Mouse (Mus musculus): Measurements from ENCODE around the gene Wdr53. TPM values are rescaled to one million over a fixed set of nuclear protein-coding genes. Genes with fewer than 3 reads are reported as not detected.
"Not testable (repeated sequence)": the region's sequence is repeated elsewhere in the genome, so short reads cannot be mapped to it uniquely, and the experiment has no call there.

Gene Wdr53
- polyA plus RNA-seq, 1 experiment from 2014 or later, result 11.1 TPM

DNA sequence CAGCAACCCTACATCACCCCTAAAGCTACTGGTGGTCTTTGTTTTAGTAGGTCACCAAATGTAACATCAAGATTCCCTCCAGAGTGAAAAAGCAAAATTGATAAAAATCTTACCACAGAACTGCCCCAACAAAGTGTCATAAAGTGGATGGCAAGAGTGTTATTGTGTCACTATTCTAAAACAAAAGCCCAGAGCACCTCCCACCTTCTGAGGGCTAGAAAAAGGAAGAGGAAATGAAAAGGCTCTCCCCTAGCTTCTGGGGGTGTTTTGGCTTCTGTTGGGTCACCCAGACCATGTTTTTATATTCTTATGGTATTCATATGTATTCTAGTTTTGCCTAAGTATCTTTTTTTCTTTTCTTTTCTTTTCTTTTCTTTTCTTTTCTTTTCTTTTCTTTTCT, 24.6 kb upstream of the Wdr53 start:
- Histone ChIP-seq H3K4me1 (ENCODE audit: control insufficient read depth, insufficient read depth, low read length) (no peaks in the 10 kb centered on the region), H3K27me3 (ENCODE audit: control insufficient read depth, insufficient read depth, low read length) (no peaks in the 10 kb centered on the region), H3K9ac (ENCODE audit: low read depth, low read length) (no peak overlapping the region), H3K9me3 (replicated peaks; ENCODE audit: control insufficient read depth, low read length) (no peaks in the 10 kb centered on the region), H3K4me2 (no peak overlapping the region), H3K4me3 (ENCODE audit: low read depth, low read length) (no peak overlapping the region), H3K27ac (ENCODE audit: low read depth, low read length) (no peak overlapping the region), H3K36me3 (ENCODE audit: control insufficient read depth, insufficient read depth, low read length) (no peaks in the 10 kb centered on the region)
- no peak for ATAC-seq (replicated peaks; ENCODE audit: insufficient number of reproducible peaks, low FRiP score, low TSS enrichment)

DNA sequence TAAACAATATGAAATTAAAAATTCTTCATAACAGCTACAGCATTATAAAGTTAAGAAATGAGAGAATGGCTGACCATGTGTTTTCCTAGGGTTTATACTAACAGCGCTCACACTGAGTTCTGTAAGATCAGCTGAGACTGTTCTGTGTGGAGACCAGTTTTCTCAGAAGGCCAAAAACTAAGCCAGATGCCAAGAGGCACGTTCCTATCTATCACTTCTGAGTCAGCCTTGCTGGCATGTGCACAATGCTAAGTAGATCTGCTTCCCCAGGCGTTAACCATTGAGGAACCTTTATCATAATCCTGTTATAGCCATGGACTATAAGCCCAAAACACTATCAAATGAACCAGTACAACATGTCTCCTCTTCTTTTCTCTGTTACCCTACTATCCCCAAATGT, 15.0 kb upstream of the Wdr53 start:
- H3K4me1 ChIP-seq (ENCODE audit: control insufficient read depth, insufficient read depth, low read length); ATAC-seq (replicated peaks; ENCODE audit: insufficient number of reproducible peaks, low FRiP score, low TSS enrichment); H3K9me3 ChIP-seq (replicated peaks; ENCODE audit: control insufficient read depth, low read length); H3K4me3 ChIP-seq (ENCODE audit: low read depth, low read length); H3K27ac ChIP-seq (ENCODE audit: low read depth, low read length); H3K36me3 ChIP-seq (ENCODE audit: control insufficient read depth, insufficient read depth, low read length); H3K9ac ChIP-seq (ENCODE audit: low read depth, low read length); H3K4me2 ChIP-seq; H3K27me3 ChIP-seq (ENCODE audit: control insufficient read depth, insufficient read depth, low read length): not testable (repeated sequence)
- WGBS (ENCODE audit: insufficient replicate concordance), result 69% methylated on average over 3 of the region's 3 CpGs

DNA sequence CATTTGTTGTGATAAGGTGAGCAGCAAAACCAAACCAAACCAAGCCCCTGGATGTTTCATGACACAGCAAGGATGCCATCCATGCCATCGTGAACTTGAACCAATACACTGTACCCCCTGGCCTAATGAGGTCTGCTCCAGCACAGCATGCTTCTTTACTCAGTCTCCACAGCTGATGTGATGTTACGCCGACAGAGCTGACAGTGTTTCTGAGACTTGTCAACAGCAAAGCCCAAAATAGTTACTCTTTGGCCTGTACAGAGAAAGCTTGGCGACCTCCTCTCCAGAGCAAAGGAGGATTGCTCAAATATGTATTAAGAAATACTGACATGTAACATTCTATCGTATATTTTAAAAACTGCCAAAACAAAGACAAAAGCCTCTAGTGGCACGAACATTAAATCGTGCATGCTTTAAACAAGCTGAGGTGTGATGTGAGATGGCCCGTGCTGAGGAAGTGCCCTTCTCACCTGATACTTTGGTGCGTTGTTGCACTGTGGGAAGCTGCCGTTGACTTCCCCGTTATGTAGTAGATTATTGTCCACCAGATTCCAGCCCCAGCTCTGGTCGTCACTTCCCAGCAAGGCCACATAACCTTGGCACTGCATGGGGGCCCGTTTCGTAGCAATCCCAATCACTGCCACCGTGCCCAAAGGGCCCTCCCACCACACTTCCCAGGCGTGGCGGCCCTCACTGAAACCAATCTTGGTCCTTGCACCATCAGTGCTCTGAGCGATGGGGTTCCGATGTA, 8.9 kb upstream of the Wdr53 start:
- peaks cover under 1% of the 10 kb centered on the region for H3K36me3 ChIP-seq (ENCODE audit: control insufficient read depth, insufficient read depth, low read length)
- H3K4me3 ChIP-seq (ENCODE audit: low read depth, low read length), result no peak overlapping the region
- H3K9me3 ChIP-seq (replicated peaks; ENCODE audit: control insufficient read depth, low read length), result no peaks in the 10 kb centered on the region
- no peaks in the 10 kb centered on the region for H3K27me3 ChIP-seq (ENCODE audit: control insufficient read depth, insufficient read depth, low read length)
- H3K27ac ChIP-seq (ENCODE audit: low read depth, low read length), result peak overlapping the region; percentile 81
- ATAC-seq (replicated peaks; ENCODE audit: insufficient number of reproducible peaks, low FRiP score, low TSS enrichment), result no peak; the same call in 1 of the 2 replicates
- peaks cover 5% of the 10 kb centered on the region; the same call in 1 of the 2 replicates for H3K4me1 ChIP-seq (ENCODE audit: control insufficient read depth, insufficient read depth, low read length)
- H3K9ac ChIP-seq (ENCODE audit: low read depth, low read length), result no peak overlapping the region
- H3K4me2 ChIP-seq, result peak overlapping the region; percentile 4; the same call in 1 of the 2 replicates
- WGBS (ENCODE audit: insufficient replicate concordance), result 61% methylated on average over 19 of the region's 19 CpGs

DNA sequence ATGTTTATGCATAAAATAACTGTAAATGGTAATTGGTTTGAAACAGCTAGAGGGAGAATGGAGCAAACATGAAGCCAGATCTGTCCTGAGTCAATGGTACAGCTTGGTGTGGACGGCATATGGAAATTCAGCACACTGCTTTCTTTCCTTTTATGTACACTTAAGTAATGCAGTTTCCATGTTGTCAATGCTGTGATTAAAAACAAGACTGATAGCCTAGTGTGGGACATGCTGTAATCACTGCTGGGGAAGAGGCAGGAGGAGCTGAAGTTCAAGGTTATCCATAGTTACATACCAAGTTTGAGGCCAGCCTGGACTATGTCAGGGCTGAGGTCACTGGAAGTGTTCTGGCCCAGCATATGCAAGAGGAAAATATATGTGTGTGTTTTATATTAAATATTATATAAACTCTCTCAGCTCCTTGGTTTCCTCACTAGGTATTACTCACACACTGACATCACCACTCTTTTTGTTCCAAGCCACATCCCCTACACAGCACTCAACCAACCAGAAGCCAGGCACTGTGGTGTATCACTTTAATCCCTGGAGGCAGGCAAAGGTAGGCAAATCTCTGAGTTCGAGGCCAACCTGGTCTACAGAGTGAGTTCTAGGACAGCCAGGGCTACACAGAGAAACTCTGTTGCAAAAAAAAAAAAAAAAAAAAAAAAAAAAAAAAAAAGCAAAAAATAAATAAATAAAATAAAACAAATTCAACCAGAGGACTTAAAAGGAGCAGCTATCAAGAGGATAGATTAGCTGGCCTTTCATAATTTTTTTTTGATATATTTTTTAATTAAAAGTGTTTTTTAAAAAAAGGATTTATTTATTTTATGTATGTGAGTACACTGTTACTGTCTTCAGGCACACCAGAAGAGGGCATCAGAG, 7.4 kb upstream of the Wdr53 start:
- ATAC-seq (replicated peaks; ENCODE audit: insufficient number of reproducible peaks, low FRiP score, low TSS enrichment), result no peak
- H3K9me3 ChIP-seq (replicated peaks; ENCODE audit: control insufficient read depth, low read length), result no peaks in the 10 kb centered on the region
- H3K4me3 ChIP-seq (ENCODE audit: low read depth, low read length), result no peak overlapping the region
- H3K27ac ChIP-seq (ENCODE audit: low read depth, low read length), result peak overlapping the region; percentile 18
- no peak overlapping the region for H3K4me2 ChIP-seq
- H3K4me1 ChIP-seq (ENCODE audit: control insufficient read depth, insufficient read depth, low read length), result peaks cover 9% of the 10 kb centered on the region; the same call in 1 of the 2 replicates
- H3K36me3 ChIP-seq (ENCODE audit: control insufficient read depth, insufficient read depth, low read length), result peaks cover 2% of the 10 kb centered on the region; the same call in 1 of the 2 replicates
- 72% methylated on average over 2 of the region's 2 CpGs for WGBS (ENCODE audit: insufficient replicate concordance)
- no peak overlapping the region for H3K9ac ChIP-seq (ENCODE audit: low read depth, low read length)
- H3K27me3 ChIP-seq (ENCODE audit: control insufficient read depth, insufficient read depth, low read length), result no peaks in the 10 kb centered on the region

DNA sequence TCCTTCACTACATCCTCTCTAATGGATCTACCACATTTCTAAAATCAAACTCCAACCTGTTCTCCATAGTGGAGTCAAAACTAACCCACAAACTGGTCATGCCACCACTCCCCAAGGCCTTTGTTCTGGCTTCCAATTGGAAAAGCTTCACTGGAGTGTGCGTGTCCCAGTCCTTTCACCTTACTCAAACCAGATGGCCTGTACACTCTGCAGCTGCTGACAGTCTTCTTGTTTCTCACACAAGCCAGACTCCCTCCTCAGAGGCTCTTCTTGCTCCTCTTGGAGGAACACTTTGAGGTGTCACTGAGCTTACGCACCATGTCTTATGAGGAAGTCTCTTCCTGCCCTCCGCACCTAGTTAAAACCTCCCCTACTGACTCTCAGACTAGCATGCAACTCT, 3.1 kb upstream of the Wdr53 start:
- Histone ChIP-seq H3K27ac (ENCODE audit: low read depth, low read length) (no peak overlapping the region), H3K27me3 (ENCODE audit: control insufficient read depth, insufficient read depth, low read length) (no peaks in the 10 kb centered on the region), H3K9ac (ENCODE audit: low read depth, low read length) (no peak overlapping the region), H3K4me2 (no peak overlapping the region), H3K4me3 (ENCODE audit: low read depth, low read length) (no peak overlapping the region), H3K36me3 (ENCODE audit: control insufficient read depth, insufficient read depth, low read length) (peaks cover 2% of the 10 kb centered on the region; the same call in 1 of the 2 replicates), H3K9me3 (replicated peaks; ENCODE audit: control insufficient read depth, low read length) (no peaks in the 10 kb centered on the region), H3K4me1 (ENCODE audit: control insufficient read depth, insufficient read depth, low read length) (peaks cover 20% of the 10 kb centered on the region)
- WGBS (ENCODE audit: insufficient replicate concordance), result 73% methylated on average over 3 of the region's 3 CpGs
- ATAC-seq (replicated peaks; ENCODE audit: insufficient number of reproducible peaks, low FRiP score, low TSS enrichment), result no peak

DNA sequence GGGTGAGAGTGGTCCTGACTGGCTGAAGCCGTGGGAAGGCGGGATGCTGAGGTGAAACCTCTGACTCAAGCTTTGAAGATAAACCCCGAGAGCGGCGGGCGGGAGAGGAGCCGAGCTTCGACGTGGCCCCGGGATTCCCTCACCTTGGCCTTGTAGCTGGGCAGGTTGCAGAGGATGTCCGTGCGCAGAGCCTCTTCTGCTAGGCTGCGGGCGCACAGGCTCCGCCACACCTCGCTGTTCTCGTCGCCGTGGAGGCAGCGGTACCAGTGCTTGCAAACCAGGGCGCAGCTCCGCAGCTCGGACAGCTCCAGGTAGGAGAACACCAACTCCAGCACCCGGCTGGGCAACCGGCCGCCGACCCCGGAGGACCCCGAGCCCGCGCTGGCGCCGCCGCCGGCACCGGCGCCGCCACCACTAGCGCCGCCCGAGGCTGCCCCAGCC, 656 bp upstream of the Wdr53 start:
- no peaks in the 10 kb centered on the region for H3K9me3 ChIP-seq (replicated peaks; ENCODE audit: control insufficient read depth, low read length)
- WGBS (ENCODE audit: insufficient replicate concordance), result under 1% methylated on average over 24 of the region's 41 CpGs
- peak overlapping the region; percentile 76 for H3K4me3 ChIP-seq (ENCODE audit: low read depth, low read length)
- H3K9ac ChIP-seq (ENCODE audit: low read depth, low read length), result peak overlapping the region; percentile 87
- H3K27ac ChIP-seq (ENCODE audit: low read depth, low read length), result peak overlapping the region; percentile 95
- peaks cover 20% of the 10 kb centered on the region for H3K4me1 ChIP-seq (ENCODE audit: control insufficient read depth, insufficient read depth, low read length)
- H3K36me3 ChIP-seq (ENCODE audit: control insufficient read depth, insufficient read depth, low read length), result peaks cover 2% of the 10 kb centered on the region; the same call in 1 of the 2 replicates
- peak; percentile 20 for ATAC-seq (replicated peaks; ENCODE audit: insufficient number of reproducible peaks, low FRiP score, low TSS enrichment)
- no peaks in the 10 kb centered on the region for H3K27me3 ChIP-seq (ENCODE audit: control insufficient read depth, insufficient read depth, low read length)
- H3K4me2 ChIP-seq, result peak overlapping the region; percentile 60

- H3K9me3 ChIP-seq (replicated peaks; ENCODE audit: control insufficient read depth, low read length); H3K27me3 ChIP-seq (ENCODE audit: control insufficient read depth, insufficient read depth, low read length); H3K4me1 ChIP-seq (ENCODE audit: control insufficient read depth, insufficient read depth, low read length); H3K9ac ChIP-seq (ENCODE audit: low read depth, low read length); H3K27ac ChIP-seq (ENCODE audit: low read depth, low read length); H3K4me3 ChIP-seq (ENCODE audit: low read depth, low read length); H3K36me3 ChIP-seq (ENCODE audit: control insufficient read depth, insufficient read depth, low read length); H3K4me2 ChIP-seq; ATAC-seq (replicated peaks; ENCODE audit: insufficient number of reproducible peaks, low FRiP score, low TSS enrichment): not testable (repeated sequence)
- 84% methylated on average over 2 of the region's 2 CpGs for WGBS (ENCODE audit: insufficient replicate concordance)
These were observed 17.2 kb downstream of the Wdr53 start for GRCm38 (mm10) chr16:32264225-32264624.

GRCm38 (mm10) chr16:32271291-32271690, 24.3 kb downstream of the Wdr53 start, which contains the start of gene Smco1:
TSS of gene Smco1 (plus strand) at chr16:32271468.
- H3K9ac ChIP-seq (ENCODE audit: low read depth, low read length), result no peak within 1 kb of the TSS
- 73% methylated on average over 11 of the region's 11 CpGs for WGBS (ENCODE audit: insufficient replicate concordance)
- no peak within 1 kb of the TSS for H3K27ac ChIP-seq (ENCODE audit: low read depth, low read length)
- no peaks in the 10 kb centered on the region for H3K4me1 ChIP-seq (ENCODE audit: control insufficient read depth, insufficient read depth, low read length)
- H3K36me3 ChIP-seq (ENCODE audit: control insufficient read depth, insufficient read depth, low read length), result no peaks in the 10 kb centered on the region
- H3K4me2 ChIP-seq, result no peak within 1 kb of the TSS
- no peaks in the 10 kb centered on the region for H3K27me3 ChIP-seq (ENCODE audit: control insufficient read depth, insufficient read depth, low read length)
- ATAC-seq (replicated peaks; ENCODE audit: insufficient number of reproducible peaks, low FRiP score, low TSS enrichment), result no peak
- no peak within 1 kb of the TSS for H3K4me3 ChIP-seq (ENCODE audit: low read depth, low read length)
- no peaks in the 10 kb centered on the region for H3K9me3 ChIP-seq (replicated peaks; ENCODE audit: control insufficient read depth, low read length)

Data from heart, embryonic 11.5 days (tissue).